Mouse (Mus musculus) embryonic facial prominence, embryonic 12.5 days (tissue): ENCODE results near the gene Morn1. TPM values are rescaled to one million over a fixed set of nuclear protein-coding genes. Genes with fewer than 3 reads are reported as not detected.
A peak's percentile ranks its signal among the peaks of the same experiment; 100 is the strongest.

ENCODE experiments used
- ATAC-seq: fragments of 200-750 bp; cut with Nextera tagmentation; 2 replicates; pipeline ENCODE4 v1.8.0; 2017; ENCODE audit not compliant: insufficient number of reproducible peaks, insufficient read depth, low FRiP score, low TSS enrichment
- H3K27ac ChIP-seq: fragments of 300-500 bp; sonication (generic); 2 replicates; pipeline ENCODE4 v1.5.1; 2016; ENCODE audit warnings: mild to moderate bottlenecking
- H3K27me3 ChIP-seq: fragments of 300-500 bp; sonication (generic); 2 replicates; pipeline ENCODE4 v1.6.1; 2016; ENCODE audit warnings: mild to moderate bottlenecking, moderate library complexity
- H3K36me3 ChIP-seq: fragments of 300-500 bp; sonication (generic); 2 replicates; pipeline ENCODE4 v1.6.1; 2016; ENCODE audit warnings: mild to moderate bottlenecking
- H3K4me1 ChIP-seq: fragments of 300-500 bp; sonication (generic); 2 replicates; pipeline ENCODE4 v1.6.1; 2016
- H3K4me2 ChIP-seq: fragments of 300-500 bp; sonication (generic); replicated peaks from 2 replicates; pipeline ENCODE4 v1.6.1; 2016; ENCODE audit warnings: mild to moderate bottlenecking, moderate library complexity
- H3K4me3 ChIP-seq: fragments of 300-500 bp; sonication (generic); 2 replicates; pipeline ENCODE4 v1.5.1; 2016; ENCODE audit warnings: mild to moderate bottlenecking
- H3K9ac ChIP-seq: fragments of 300-500 bp; sonication (generic); 2 replicates; pipeline ENCODE4 v1.6.1; 2016; ENCODE audit warnings: mild to moderate bottlenecking, moderate library complexity
- H3K9me3 ChIP-seq: fragments of 300-500 bp; sonication (generic); 2 replicates; pipeline ENCODE4 v1.6.1; 2016; ENCODE audit warnings: mild to moderate bottlenecking, moderate library complexity
- WGBS: fragments of 180-500 bp; shearing (Covaris S2); methylation state at CpG from one replicate; pipeline ENCODE4 v1.1.7; 2016; 5-methylcytosine and 5-hydroxymethylcytosine counted together
- polyA plus RNA-seq: library from polyadenylated mRNA; unstranded; fragments of >200 nt; fragmentation: Nextera tagmentation; extraction: Ambion mirVana; gene quantifications from 2 replicates; pipeline ENCODE4 v1.2.1, GENCODE M21; 2016

Morn1 gene
- polyA plus RNA-seq, 1 experiment from 2014 or later: 7.7 TPM

GRCm38 (mm10) chr4:155143871-155144502 is 57.6 kb downstream of the Morn1 start:
- H3K4me3 ChIP-seq: no peak overlapping the region
- H3K27me3 ChIP-seq: no peaks in the 10 kb centered on the region
- peak; percentile 74 for ATAC-seq
- 38% methylated on average over 12 of the region's 12 CpGs for WGBS
- peaks cover 48% of the 10 kb centered on the region for H3K4me1 ChIP-seq
- H3K9me3 ChIP-seq: no peaks in the 10 kb centered on the region
- peak overlapping the region; percentile 37 for H3K9ac ChIP-seq
- H3K27ac ChIP-seq: peak overlapping the region; percentile 96
- H3K36me3 ChIP-seq: no peaks in the 10 kb centered on the region
- peak overlapping the region; percentile 28 for H3K4me2 ChIP-seq

GRCm38 (mm10) chr4:155144548-155145180 is 58.3 kb downstream of the Morn1 start:
- no peaks in the 10 kb centered on the region for H3K9me3 ChIP-seq
- H3K27me3 ChIP-seq: no peaks in the 10 kb centered on the region
- no peak for ATAC-seq
- H3K36me3 ChIP-seq: no peaks in the 10 kb centered on the region
- H3K27ac ChIP-seq: peak overlapping the region; percentile 96
- H3K4me1 ChIP-seq: peaks cover 51% of the 10 kb centered on the region
- H3K9ac ChIP-seq: peak overlapping the region; percentile 37; the same call in 1 of the 2 replicates
- H3K4me2 ChIP-seq: no peak overlapping the region
- WGBS: 50% methylated on average over 4 of the region's 4 CpGs
- no peak overlapping the region for H3K4me3 ChIP-seq

GRCm38 (mm10) chr4:155146107-155146823 is 59.9 kb downstream of the Morn1 start:
- Histone ChIP-seq H3K4me3 (no peak overlapping the region), H3K27ac (peak overlapping the region; percentile 96)
- ATAC-seq: no peak

DNA sequence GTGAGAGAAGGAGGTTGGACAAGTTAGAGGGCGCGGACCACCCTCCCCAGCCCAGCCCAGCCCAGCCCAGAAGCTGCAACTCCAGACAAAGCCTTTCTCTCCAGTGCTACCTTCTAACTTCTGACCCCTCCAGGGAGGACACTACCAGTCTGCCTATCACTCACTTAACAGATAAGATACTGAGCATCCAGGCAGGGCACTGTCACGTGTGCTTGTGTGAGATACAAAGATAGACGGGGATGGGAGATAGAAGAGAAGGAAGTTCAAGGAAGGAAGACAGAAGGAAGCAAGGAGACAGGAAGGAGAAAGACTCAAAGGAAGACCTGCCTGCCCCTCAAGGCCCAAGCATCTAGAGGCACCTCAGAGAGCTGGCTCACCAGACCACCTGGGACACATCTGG is 62.1 kb downstream of the Morn1 start:
- H3K9me3 ChIP-seq: no peaks in the 10 kb centered on the region
- H3K27ac ChIP-seq: peak overlapping the region; percentile 86; the same call in 1 of the 2 replicates
- H3K9ac ChIP-seq: no peak overlapping the region
- H3K4me3 ChIP-seq: no peak overlapping the region
- peaks cover 11% of the 10 kb centered on the region for H3K36me3 ChIP-seq
- H3K4me1 ChIP-seq: peaks cover 57% of the 10 kb centered on the region
- no peaks in the 10 kb centered on the region for H3K27me3 ChIP-seq
- ATAC-seq: no peak
- H3K4me2 ChIP-seq: no peak overlapping the region
- WGBS: 86% methylated on average over 4 of the region's 4 CpGs

More at GRCm38 (mm10) chr4:155146107-155146823, 59.9 kb downstream of the Morn1 start:
- H3K4me2 ChIP-seq: no peak overlapping the region
- WGBS: 62% methylated on average over 14 of the region's 14 CpGs
- H3K4me1 ChIP-seq: peaks cover 52% of the 10 kb centered on the region
- no peaks in the 10 kb centered on the region for H3K36me3 ChIP-seq
- H3K27me3 ChIP-seq: no peaks in the 10 kb centered on the region
- no peak overlapping the region for H3K9ac ChIP-seq
- H3K9me3 ChIP-seq: no peaks in the 10 kb centered on the region

DNA sequence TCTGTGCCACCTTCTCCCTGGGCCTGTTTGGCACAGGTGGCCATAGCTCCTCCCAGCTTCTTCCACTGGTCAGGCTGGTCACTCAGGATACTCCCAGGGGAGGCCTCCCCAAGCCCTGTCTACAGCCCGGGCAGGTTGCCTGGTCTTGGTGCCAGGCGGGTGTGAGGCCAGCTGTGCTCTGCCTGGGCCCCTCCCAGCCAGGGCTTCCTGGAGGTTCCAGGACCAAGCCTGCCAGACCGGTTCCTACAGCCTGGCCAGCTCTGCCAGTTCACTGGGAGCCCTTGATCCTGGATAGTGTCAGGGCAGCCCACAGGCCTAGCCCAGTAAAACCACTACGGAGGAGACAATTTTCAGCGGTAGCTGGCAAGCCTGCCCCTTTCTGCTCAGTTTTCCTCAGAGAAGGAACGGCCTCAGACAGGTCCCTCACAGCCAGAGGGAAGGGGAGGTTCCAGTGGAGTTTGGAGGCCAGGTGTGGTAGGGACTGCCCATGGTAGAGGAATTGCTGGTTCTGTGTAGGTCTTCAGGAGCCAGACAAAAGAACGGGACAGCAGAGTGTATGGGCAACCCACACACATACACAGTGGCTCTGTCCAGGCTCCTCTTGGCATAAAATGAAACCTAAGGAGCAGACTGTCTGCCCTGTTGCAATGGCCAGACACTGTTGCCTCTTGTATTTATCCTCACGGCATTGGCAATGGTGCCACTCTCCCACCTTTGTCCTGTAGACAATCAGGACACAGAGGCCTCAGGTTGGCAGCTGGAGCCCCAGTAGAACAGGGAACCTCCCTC is 62.7 kb downstream of the Morn1 start:
- Histone ChIP-seq H3K9ac (no peak overlapping the region), H3K4me2 (no peak overlapping the region), H3K4me1 (peaks cover 51% of the 10 kb centered on the region), H3K9me3 (no peaks in the 10 kb centered on the region), H3K36me3 (peaks cover 15% of the 10 kb centered on the region), H3K4me3 (no peak overlapping the region), H3K27ac (peak overlapping the region; percentile 86; the same call in 1 of the 2 replicates), H3K27me3 (no peaks in the 10 kb centered on the region)
- 64% methylated on average over 8 of the region's 8 CpGs for WGBS
- no peak for ATAC-seq

GRCm38 (mm10) chr4:155149941-155150275 is 63.5 kb downstream of the Morn1 start:
- Histone ChIP-seq H3K4me2 (peak overlapping the region; percentile 80), H3K36me3 (peaks cover 15% of the 10 kb centered on the region), H3K27me3 (no peaks in the 10 kb centered on the region), H3K4me3 (no peak overlapping the region; the same call in 1 of the 2 replicates), H3K9me3 (no peaks in the 10 kb centered on the region), H3K4me1 (peaks cover 44% of the 10 kb centered on the region), H3K27ac (peak overlapping the region; percentile 86), H3K9ac (peak overlapping the region; percentile 66; the same call in 1 of the 2 replicates)
- 65% methylated on average over 6 of the region's 6 CpGs for WGBS
- no peak for ATAC-seq

DNA sequence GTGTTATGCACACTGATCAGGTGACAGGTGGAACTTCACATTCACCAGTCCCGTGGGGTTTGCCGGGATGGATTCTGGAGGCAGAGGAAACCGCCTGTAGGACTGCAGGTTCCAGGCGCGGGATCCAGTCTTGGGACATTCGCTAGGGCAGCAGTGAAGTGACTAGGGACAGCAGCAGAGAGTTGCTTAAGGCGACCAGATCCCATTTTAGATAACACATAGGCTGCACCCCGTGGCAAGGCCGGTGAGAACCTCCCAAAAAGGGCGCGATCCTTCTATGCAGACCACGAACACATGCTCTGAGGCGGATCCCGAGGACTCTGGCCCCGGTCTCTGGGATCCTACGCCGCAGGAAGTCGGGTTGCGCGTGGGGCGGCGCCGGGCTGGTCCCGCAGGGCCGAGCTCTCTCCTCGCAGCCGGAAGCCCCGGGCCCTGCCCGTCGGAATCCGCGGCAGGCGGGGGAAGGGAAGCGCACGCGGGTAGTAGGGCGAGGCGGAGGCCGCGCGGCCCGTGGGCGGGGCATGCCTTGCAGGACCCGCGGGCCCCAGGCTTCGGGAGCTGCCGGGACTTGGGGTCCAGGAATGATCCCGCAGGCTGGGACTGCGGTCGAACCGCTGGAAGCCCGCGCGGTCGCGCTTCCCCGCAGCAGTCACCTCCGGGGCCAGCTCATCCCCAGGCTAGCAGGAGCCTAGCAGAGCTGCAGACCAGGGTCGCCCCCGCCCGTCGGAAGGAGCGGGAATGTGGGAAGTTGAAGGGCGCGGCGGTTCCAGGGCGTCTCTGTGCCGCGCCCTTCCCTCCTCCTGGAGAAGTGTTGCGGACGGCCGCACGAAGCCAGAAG is 64.1 kb downstream of the Morn1 start:
- Histone ChIP-seq H3K4me1 (peaks cover 42% of the 10 kb centered on the region), H3K27me3 (no peaks in the 10 kb centered on the region), H3K9me3 (no peaks in the 10 kb centered on the region), H3K27ac (peak overlapping the region; percentile 86), H3K4me2 (peak overlapping the region; percentile 80), H3K9ac (peak overlapping the region; percentile 66), H3K36me3 (peaks cover 17% of the 10 kb centered on the region), H3K4me3 (peak overlapping the region; percentile 44)
- WGBS: 5% methylated on average over 73 of the region's 73 CpGs
- peak; percentile 70 for ATAC-seq

DNA sequence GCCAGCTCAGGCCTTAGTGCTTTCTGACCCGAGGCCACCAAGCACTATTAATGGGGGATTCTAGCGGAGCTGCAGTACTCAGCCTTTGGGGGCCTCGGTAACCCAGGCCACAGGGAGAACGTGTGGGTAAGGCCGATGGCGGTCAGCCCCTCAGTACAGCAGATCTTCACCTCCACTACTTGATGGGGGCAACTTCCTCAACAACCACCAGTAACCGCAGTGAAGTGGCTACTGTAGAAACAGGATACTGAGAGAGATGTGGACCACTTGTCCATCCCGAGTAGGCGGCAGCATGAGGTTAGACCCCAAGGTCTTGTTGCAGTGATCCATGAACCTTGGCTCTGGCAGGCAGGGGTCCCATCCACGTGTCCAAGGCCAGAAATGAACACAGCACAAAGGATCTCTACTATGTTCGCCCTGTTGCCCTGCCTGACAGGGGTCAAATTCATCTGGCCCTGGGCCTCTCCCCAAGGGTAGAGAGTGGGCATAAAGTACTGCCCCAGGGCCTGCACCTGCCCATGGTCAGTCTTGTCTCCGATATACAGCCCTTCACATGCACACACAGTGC is 64.9 kb downstream of the Morn1 start:
- Histone ChIP-seq H3K4me1 (peaks cover 35% of the 10 kb centered on the region), H3K27me3 (no peaks in the 10 kb centered on the region), H3K27ac (peak overlapping the region; percentile 86), H3K36me3 (peaks cover 24% of the 10 kb centered on the region), H3K4me3 (peak overlapping the region; percentile 44), H3K9me3 (no peaks in the 10 kb centered on the region), H3K4me2 (peak overlapping the region; percentile 80), H3K9ac (peak overlapping the region; percentile 66)
- ATAC-seq: no peak
- 47% methylated on average over 12 of the region's 12 CpGs for WGBS

GRCm38 (mm10) chr4:155151845-155152244 is 65.5 kb downstream of the Morn1 start:
- H3K4me3 ChIP-seq: no peak overlapping the region
- peaks cover 33% of the 10 kb centered on the region for H3K4me1 ChIP-seq

GRCm38 (mm10) chr4:155152476-155152875 is 66.1 kb downstream of the Morn1 start:
- peaks cover 36% of the 10 kb centered on the region for H3K36me3 ChIP-seq
- H3K9ac ChIP-seq: no peak overlapping the region
- no peak overlapping the region for H3K4me3 ChIP-seq
- H3K4me2 ChIP-seq: no peak overlapping the region
- no peaks in the 10 kb centered on the region for H3K27me3 ChIP-seq
- WGBS: 97% methylated on average over 6 of the region's 6 CpGs
- peaks cover 33% of the 10 kb centered on the region for H3K4me1 ChIP-seq
- ATAC-seq: no peak
- H3K9me3 ChIP-seq: no peaks in the 10 kb centered on the region
- no peak overlapping the region for H3K27ac ChIP-seq

More at GRCm38 (mm10) chr4:155151845-155152244, 65.5 kb downstream of the Morn1 start:
- no peaks in the 10 kb centered on the region for H3K27me3 ChIP-seq
- no peaks in the 10 kb centered on the region for H3K9me3 ChIP-seq
- 0 out of 2 replicates have a peak overlapping the region, but pooled peaks have one; percentile 80 for H3K4me2 ChIP-seq
- H3K27ac ChIP-seq: 0 out of 2 replicates have a peak overlapping the region, but pooled peaks have one; percentile 9
- WGBS: 78% methylated on average over 4 of the region's 4 CpGs
- no peak overlapping the region for H3K9ac ChIP-seq
- peaks cover 29% of the 10 kb centered on the region for H3K36me3 ChIP-seq
- no peak for ATAC-seq
